Mouse (Mus musculus) limb, embryonic 13.5 days (tissue): ENCODE measurements around the gene Sh3tc1. TPM values are rescaled to one million over a fixed set of nuclear protein-coding genes. Genes with fewer than 3 reads are reported as not detected.

ENCODE experiments used
- ATAC-seq: fragments of 200-750 bp; cut with Nextera tagmentation; 2 replicates; pipeline ENCODE4 v1.8.0; 2017; ENCODE audit warnings: low read depth, moderate number of reproducible peaks, moderate TSS enrichment; ENCODE audit not compliant: low FRiP score
- H3K27ac ChIP-seq: fragments of 300-500 bp; sonication (generic); 2 replicates; pipeline ENCODE4 v1.5.1; 2015; ENCODE audit warnings: inconsistent platforms, mild to moderate bottlenecking, moderate library complexity
- H3K27me3 ChIP-seq: fragments of 300-500 bp; sonication (generic); 2 replicates; pipeline ENCODE4 v1.6.1; 2015; ENCODE audit warnings: mild to moderate bottlenecking, inconsistent platforms
- H3K36me3 ChIP-seq: fragments of 300-500 bp; sonication (generic); 2 replicates; pipeline ENCODE4 v1.6.1; 2015; ENCODE audit warnings: inconsistent platforms, mild to moderate bottlenecking, moderate library complexity
- H3K4me1 ChIP-seq: fragments of 300-500 bp; sonication (generic); 2 replicates; pipeline ENCODE4 v1.6.1; 2015; ENCODE audit warnings: inconsistent platforms
- H3K4me2 ChIP-seq: fragments of 300-500 bp; sonication (generic); replicated peaks from 2 replicates; pipeline ENCODE4 v1.6.1; 2015; ENCODE audit warnings: inconsistent platforms, mild to moderate bottlenecking, moderate library complexity
- H3K4me3 ChIP-seq: fragments of 300-500 bp; sonication (generic); 2 replicates; pipeline ENCODE4 v1.5.1; 2015; ENCODE audit warnings: moderate library complexity, mild to moderate bottlenecking, inconsistent platforms
- H3K9ac ChIP-seq: fragments of 300-500 bp; sonication (generic); 2 replicates; pipeline ENCODE4 v1.6.1; 2015; ENCODE audit warnings: mild to moderate bottlenecking, inconsistent platforms
- H3K9me3 ChIP-seq: fragments of 300-500 bp; sonication (generic); 2 replicates; pipeline ENCODE4 v1.6.1; 2016; ENCODE audit warnings: inconsistent platforms
- WGBS: fragments of 180-500 bp; shearing (Covaris S2); methylation state at CpG from one replicate; pipeline ENCODE4 v1.1.7; 2015; 5-methylcytosine and 5-hydroxymethylcytosine counted together
- polyA plus RNA-seq: library from polyadenylated mRNA; unstranded; fragments of >200 nt; fragmentation: Nextera tagmentation; extraction: Ambion mirVana; gene quantifications from 2 replicates; pipeline ENCODE4 v1.2.1, GENCODE M21; 2015

Sh3tc1 gene
- polyA plus RNA-seq, 1 experiment from 2014 or later: 5.3 TPM

- Histone ChIP-seq H3K9ac (no peak overlapping the region), H3K36me3 (no peaks in the 10 kb centered on the region), H3K9me3 (no peaks in the 10 kb centered on the region), H3K4me1 (no peaks in the 10 kb centered on the region), H3K4me2 (no peak overlapping the region), H3K27ac (no peak overlapping the region), H3K27me3 (peaks cover under 1% of the 10 kb centered on the region; the same call in 1 of the 2 replicates), H3K4me3 (no peak overlapping the region)
- WGBS: 27% methylated on average over 4 of the region's 4 CpGs
- no peak for ATAC-seq
Observed at GRCm38 (mm10) chr5:35746910-35747309, 7.1 kb upstream of the Sh3tc1 start.

GRCm38 (mm10) chr5:35745406-35745805 lies 5.6 kb upstream of the Sh3tc1 start:
- H3K27ac ChIP-seq: no peak overlapping the region

GRCm38 (mm10) chr5:35743990-35744722 lies 4.4 kb upstream of the Sh3tc1 start:
- H3K4me3 ChIP-seq: no peak overlapping the region

More at GRCm38 (mm10) chr5:35745406-35745805, 5.6 kb upstream of the Sh3tc1 start:
- peaks cover 16% of the 10 kb centered on the region for H3K27me3 ChIP-seq
- H3K4me1 ChIP-seq: 0 out of 2 replicates have a peak, but pooled peaks cover 6% of the 10 kb centered on the region
- H3K4me2 ChIP-seq: no peak overlapping the region
- ATAC-seq: no peak
- 78% methylated on average over 5 of the region's 5 CpGs for WGBS
- no peak overlapping the region for H3K9ac ChIP-seq
- H3K4me3 ChIP-seq: no peak overlapping the region
- no peaks in the 10 kb centered on the region for H3K9me3 ChIP-seq
- H3K36me3 ChIP-seq: no peaks in the 10 kb centered on the region

GRCm38 (mm10) chr5:35743238-35743951 lies 3.6 kb upstream of the Sh3tc1 start:
- peaks cover 36% of the 10 kb centered on the region for H3K27me3 ChIP-seq
- no peaks in the 10 kb centered on the region for H3K9me3 ChIP-seq
- 0 out of 2 replicates have a peak, but pooled peaks cover 6% of the 10 kb centered on the region for H3K4me1 ChIP-seq
- WGBS: 78% methylated on average over 8 of the region's 8 CpGs
- no peak overlapping the region for H3K27ac ChIP-seq
- no peaks in the 10 kb centered on the region for H3K36me3 ChIP-seq
- no peak overlapping the region for H3K9ac ChIP-seq
- H3K4me3 ChIP-seq: no peak overlapping the region
- H3K4me2 ChIP-seq: no peak overlapping the region
- ATAC-seq: no peak

More at GRCm38 (mm10) chr5:35743990-35744722, 4.4 kb upstream of the Sh3tc1 start:
- Histone ChIP-seq H3K27me3 (peaks cover 28% of the 10 kb centered on the region), H3K9me3 (no peaks in the 10 kb centered on the region), H3K4me2 (no peak overlapping the region), H3K36me3 (no peaks in the 10 kb centered on the region), H3K4me1 (0 out of 2 replicates have a peak, but pooled peaks cover 6% of the 10 kb centered on the region), H3K9ac (no peak overlapping the region), H3K27ac (no peak overlapping the region)
- 80% methylated on average over 7 of the region's 7 CpGs for WGBS
- ATAC-seq: no peak

GRCm38 (mm10) chr5:35741225-35741820 lies 1.5 kb upstream of the Sh3tc1 start:
- no peak for ATAC-seq
- Histone ChIP-seq H3K4me2 (no peak overlapping the region), H3K4me1 (0 out of 2 replicates have a peak, but pooled peaks cover 10% of the 10 kb centered on the region), H3K27me3 (peaks cover 37% of the 10 kb centered on the region), H3K9ac (no peak overlapping the region), H3K36me3 (no peaks in the 10 kb centered on the region), H3K27ac (no peak overlapping the region), H3K4me3 (no peak overlapping the region), H3K9me3 (no peaks in the 10 kb centered on the region)
- 47% methylated on average over 13 of the region's 13 CpGs for WGBS

GRCm38 (mm10) chr5:35740716-35741115 lies 929 bp upstream of the Sh3tc1 start:
- Histone ChIP-seq H3K36me3 (no peaks in the 10 kb centered on the region), H3K27me3 (peaks cover 37% of the 10 kb centered on the region), H3K9ac (no peak overlapping the region), H3K9me3 (no peaks in the 10 kb centered on the region), H3K4me2 (no peak overlapping the region), H3K27ac (no peak overlapping the region), H3K4me1 (0 out of 2 replicates have a peak, but pooled peaks cover 10% of the 10 kb centered on the region), H3K4me3 (no peak overlapping the region)
- 12% methylated on average over 10 of the region's 10 CpGs for whole genome bisulfite sequencing
- ATAC-seq: no peak

GRCm38 (mm10) chr5:35739005-35739404 lies 782 bp downstream of the Sh3tc1 start:
- H3K9ac ChIP-seq: no peak overlapping the region
- peaks cover 37% of the 10 kb centered on the region for H3K27me3 ChIP-seq
- no peak overlapping the region for H3K4me2 ChIP-seq
- no peak overlapping the region for H3K27ac ChIP-seq
- H3K9me3 ChIP-seq: no peaks in the 10 kb centered on the region
- WGBS: 87% methylated on average over 2 of the region's 2 CpGs
- ATAC-seq: no peak
- H3K4me3 ChIP-seq: no peak overlapping the region
- no peaks in the 10 kb centered on the region for H3K36me3 ChIP-seq
- 0 out of 2 replicates have a peak, but pooled peaks cover 10% of the 10 kb centered on the region for H3K4me1 ChIP-seq

- Histone ChIP-seq H3K27ac (no peak overlapping the region), H3K27me3 (peaks cover 37% of the 10 kb centered on the region), H3K4me1 (0 out of 2 replicates have a peak, but pooled peaks cover 10% of the 10 kb centered on the region), H3K4me3 (no peak overlapping the region), H3K9ac (no peak overlapping the region), H3K36me3 (no peaks in the 10 kb centered on the region), H3K9me3 (no peaks in the 10 kb centered on the region), H3K4me2 (no peak overlapping the region)
- WGBS: 71% methylated on average over 20 of the region's 20 CpGs
- no peak; the same call in 1 of the 2 replicates for ATAC-seq
Observed at GRCm38 (mm10) chr5:35737231-35737901, 2.4 kb downstream of the Sh3tc1 start.

GRCm38 (mm10) chr5:35733523-35733922 lies 6.3 kb downstream of the Sh3tc1 start:
- peaks cover 2% of the 10 kb centered on the region; the same call in 1 of the 2 replicates for H3K27me3 ChIP-seq
- H3K9ac ChIP-seq: no peak overlapping the region; the same call in 1 of the 2 replicates
- no peak for ATAC-seq
- no peaks in the 10 kb centered on the region for H3K36me3 ChIP-seq
- no peak overlapping the region for H3K4me3 ChIP-seq
- peaks cover 11% of the 10 kb centered on the region for H3K4me1 ChIP-seq
- no peak overlapping the region for H3K4me2 ChIP-seq
- H3K27ac ChIP-seq: no peak overlapping the region
- 69% methylated on average over 2 of the region's 2 CpGs for WGBS
- H3K9me3 ChIP-seq: no peaks in the 10 kb centered on the region

GRCm38 (mm10) chr5:35731006-35731405 lies 8.8 kb downstream of the Sh3tc1 start:
- no peaks in the 10 kb centered on the region for H3K27me3 ChIP-seq
- no peaks in the 10 kb centered on the region for H3K36me3 ChIP-seq
- H3K9me3 ChIP-seq: no peaks in the 10 kb centered on the region
- no peak overlapping the region for H3K4me3 ChIP-seq
- no peak for ATAC-seq
- no peak overlapping the region for H3K27ac ChIP-seq
- H3K4me2 ChIP-seq: no peak overlapping the region
- 92% methylated on average over 4 of the region's 4 CpGs for WGBS
- H3K4me1 ChIP-seq: peaks cover 7% of the 10 kb centered on the region
- no peak overlapping the region for H3K9ac ChIP-seq

GRCm38 (mm10) chr5:35730552-35730951 lies 9.2 kb downstream of the Sh3tc1 start:
- H3K4me2 ChIP-seq: no peak overlapping the region
- no peaks in the 10 kb centered on the region for H3K36me3 ChIP-seq
- H3K9ac ChIP-seq: no peak overlapping the region
- H3K27me3 ChIP-seq: no peaks in the 10 kb centered on the region
- ATAC-seq: no peak
- no peak overlapping the region for H3K27ac ChIP-seq
- H3K4me1 ChIP-seq: peaks cover 7% of the 10 kb centered on the region
- H3K4me3 ChIP-seq: no peak overlapping the region
- WGBS: 73% methylated on average over 1 of the region's 1 CpGs
- H3K9me3 ChIP-seq: no peaks in the 10 kb centered on the region
